Comparison of ENCODE assay signal across 7 mouse cellular contexts in genomic region chr2:155356971-155357591, GRCm38 (mm10). TPM values are rescaled to one million over a fixed set of nuclear protein-coding genes. Genes with fewer than 3 reads are reported as not detected.
A peak's percentile ranks its signal among the peaks of the same experiment; 100 is the strongest.
DNase-seq lines count a peak whose midpoint lies in the region; ATAC-seq and TF ChIP-seq lines count a peak whose summit lies in the region.

Pigu (minus strand) TSS chr2:155357430.

- H3K27me3 ChIP-seq in embryonic facial prominence, embryonic 10.5 days (replicated peaks; ENCODE audit: low read depth, poor library complexity, severe bottlenecking) = no peaks in the 10 kb centered on the region
- no peaks in the 10 kb centered on the region for H3K27me3 ChIP-seq in intestine, postnatal 0 days (replicated peaks; ENCODE audit: control insufficient read depth, insufficient read depth, low read length)
- H3K27me3 ChIP-seq in midbrain, embryonic 12.5 days = no peaks in the 10 kb centered on the region
- H3K27me3 ChIP-seq in small intestine, adult 2 months (ENCODE audit: control insufficient read depth, insufficient read depth, low read length) = no peaks in the 10 kb centered on the region

- intact Hi-C loops in left cerebral cortex, postnatal 4 days (cut with DNase I) = no loop called here

- DNase-seq in adrenal gland, postnatal 10 days = peak; percentile 94
- peak; percentile 93 for DNase-seq in embryonic facial prominence, embryonic 10.5 days (ENCODE audit: low spot score)
- peak; percentile 97 for DNase-seq in gonadal fat pad, adult 2 months (ENCODE audit: low read depth)
- DNase-seq in left cerebral cortex, postnatal 4 days = peak; percentile 96

- H3K4me2 ChIP-seq in intestine, postnatal 0 days (replicated peaks; ENCODE audit: low read depth) = peak within 1 kb of the TSS; percentile 69
- H3K4me2 ChIP-seq in midbrain, embryonic 12.5 days (replicated peaks) = peak within 1 kb of the TSS; percentile 78

- ATAC-seq in intestine, postnatal 0 days = peak; percentile 99
- ATAC-seq in midbrain, embryonic 12.5 days (ENCODE audit: low FRiP score, low read depth) = peak; percentile 99

- H3K27ac ChIP-seq in embryonic facial prominence, embryonic 10.5 days (replicated peaks) = peak within 1 kb of the TSS; percentile 90
- peak within 1 kb of the TSS; percentile 76 for H3K27ac ChIP-seq in intestine, postnatal 0 days (ENCODE audit: low read depth, low read length)
- H3K27ac ChIP-seq in midbrain, embryonic 12.5 days (replicated peaks) = peak within 1 kb of the TSS; percentile 80
- peak within 1 kb of the TSS; percentile 83 for H3K27ac ChIP-seq in small intestine, adult 2 months (ENCODE audit: insufficient read depth, low read depth, low read length)

- H3K36me3 ChIP-seq in embryonic facial prominence, embryonic 10.5 days (replicated peaks) = no peaks in the 10 kb centered on the region
- H3K36me3 ChIP-seq in intestine, postnatal 0 days (ENCODE audit: control insufficient read depth, insufficient read depth) = no peaks in the 10 kb centered on the region
- H3K36me3 ChIP-seq in midbrain, embryonic 12.5 days = no peaks in the 10 kb centered on the region
- no peaks in the 10 kb centered on the region for H3K36me3 ChIP-seq in small intestine, adult 2 months (ENCODE audit: control insufficient read depth, insufficient read depth, low read length)

- peak within 1 kb of the TSS; percentile 76 for H3K4me3 ChIP-seq in embryonic facial prominence, embryonic 10.5 days
- peak within 1 kb of the TSS; percentile 84 for H3K4me3 ChIP-seq in intestine, postnatal 0 days (ENCODE audit: low read depth, low read length)
- H3K4me3 ChIP-seq in midbrain, embryonic 12.5 days = peak within 1 kb of the TSS; percentile 71
- H3K4me3 ChIP-seq in small intestine, adult 2 months (ENCODE audit: low read depth, low read length) = peak within 1 kb of the TSS; percentile 81

- H3K9me3 ChIP-seq in embryonic facial prominence, embryonic 10.5 days = no peaks in the 10 kb centered on the region
- no peaks in the 10 kb centered on the region for H3K9me3 ChIP-seq in intestine, postnatal 0 days (ENCODE audit: control insufficient read depth)
- H3K9me3 ChIP-seq in midbrain, embryonic 12.5 days = no peaks in the 10 kb centered on the region

- peaks cover 18% of the 10 kb centered on the region for H3K4me1 ChIP-seq in embryonic facial prominence, embryonic 10.5 days
- H3K4me1 ChIP-seq in intestine, postnatal 0 days (replicated peaks; ENCODE audit: control insufficient read depth, insufficient read depth, low read length) = 0 out of 2 replicates have a peak, but pooled peaks cover 2% of the 10 kb centered on the region
- H3K4me1 ChIP-seq in midbrain, embryonic 12.5 days = peaks cover 14% of the 10 kb centered on the region
- no peaks in the 10 kb centered on the region for H3K4me1 ChIP-seq in small intestine, adult 2 months (ENCODE audit: control insufficient read depth, insufficient read depth, insufficient read length, low read length)

- peak within 1 kb of the TSS; percentile 63 for H3K9ac ChIP-seq in intestine, postnatal 0 days (ENCODE audit: low read depth, low read length)
- peak within 1 kb of the TSS; percentile 83 for H3K9ac ChIP-seq in midbrain, embryonic 12.5 days (replicated peaks)

- WGBS in embryonic facial prominence, embryonic 10.5 days = under 1% methylated on average over 38 of the region's 38 CpGs
- under 1% methylated on average over 38 of the region's 38 CpGs for WGBS in intestine, postnatal 0 days
- under 1% methylated on average over 38 of the region's 38 CpGs for WGBS in midbrain, embryonic 12.5 days
- WGBS in small intestine, adult 2 months = under 1% methylated on average over 38 of the region's 38 CpGs

- peak; percentile 43 for TF ChIP-seq POLR2A in small intestine, adult 2 months (IDR thresholded peaks at IDR 0.05; ENCODE audit: low read depth, low read length)

- TF ChIP-seq CTCF in intestine, postnatal 0 days (IDR thresholded peaks at IDR 0.05; ENCODE audit: low read depth) = no peak
- TF ChIP-seq CTCF in small intestine, adult 2 months (IDR thresholded peaks at IDR 0.05; ENCODE audit: extremely low read depth, insufficient read length, insufficient replicate concordance, low read depth, low read length) = no peak

RNA-seq across cellular contexts. Expression of gene Pigu, which starts in this region (rescaled TPM):
- total RNA-seq in adrenal gland, postnatal 10 days (2021) = 10 to 100 TPM; 28.5 to 33.5 TPM
- 51.5 and 56.7 TPM in 2 replicates for polyA plus RNA-seq in embryonic facial prominence, embryonic 10.5 days (2016; fragmentation: Nextera tagmentation; extraction: Ambion mirVana)
- 34.3 and 43.4 TPM in 2 replicates for polyA plus RNA-seq in gonadal fat pad, adult 2 months (2012; rRNA removed)
- 29.6 and 31.5 TPM in 2 replicates for polyA plus RNA-seq in intestine, postnatal 0 days (2015; fragmentation: Nextera tagmentation; extraction: Ambion mirVana)
- total RNA-seq in left cerebral cortex, postnatal 4 days (2021) = 10 to 100 TPM; 34.6 to 38.6 TPM
- 44.7 and 46.9 TPM in 2 replicates for polyA plus RNA-seq in midbrain, embryonic 12.5 days (2016; fragmentation: Nextera tagmentation; extraction: Ambion mirVana)
- 13.7 and 26.2 TPM in 2 replicates for polyA plus RNA-seq in small intestine, adult 2 months (2012; rRNA removed)

Comparison
In these comparisons a context has a peak if more than half of its experiments do, and no peak if none do; other contexts are left out.
1. Peak in every context shown above with its lines: DNase-seq, ATAC-seq, H3K4me3 ChIP-seq and H3K27ac ChIP-seq.